Mouse (Mus musculus): Measurements from ENCODE around the gene Slc35b3. TPM values are rescaled to one million over a fixed set of nuclear protein-coding genes. Genes with fewer than 3 reads are reported as not detected.

Slc35b3 gene
- total RNA-seq (2021), result 1 to 10 TPM; 3.6 to 4.1 TPM
- long read RNA-seq, experiment 1, partial matches to known transcripts, result 0 of 1 reads
- long read RNA-seq, experiment 1, other reads (novel, unspliced or antisense), result 0 of 1 reads
- long read RNA-seq, experiment 2, result 0 reads

GRCm38 (mm10) chr13:38960063-38961050 lies at the start of gene Slc35b3:
Gene Slc35b3 (minus strand): TSS chr13:38960875.
- peak; percentile 88 to 90 for DNase-seq

- no peak for DNase-seq
Measured at GRCm38 (mm10) chr13:39010280-39010679, 49.6 kb upstream of the Slc35b3 start.

- DNase-seq, result no peak
Measured at GRCm38 (mm10) chr13:39003101-39003762, 42.6 kb upstream of the Slc35b3 start.

GRCm38 (mm10) chr13:39002424-39002823 lies 41.7 kb upstream of the Slc35b3 start:
- DNase-seq, result no peak

- peak; percentile 1 to 5 for DNase-seq
Measured at GRCm38 (mm10) chr13:39001434-39001833, 40.8 kb upstream of the Slc35b3 start.

GRCm38 (mm10) chr13:38998958-38999357 lies 38.3 kb upstream of the Slc35b3 start:
- no peak for DNase-seq

GRCm38 (mm10) chr13:38992529-38992928 lies 31.9 kb upstream of the Slc35b3 start:
- peak in 1 of 2 experiments; percentile 39 for DNase-seq

GRCm38 (mm10) chr13:38983751-38984150 lies 23.1 kb upstream of the Slc35b3 start:
- DNase-seq, result no peak

GRCm38 (mm10) chr13:38980900-38981299 lies 20.2 kb upstream of the Slc35b3 start:
- DNase-seq, result no peak

GRCm38 (mm10) chr13:38976978-38977377 lies 16.3 kb upstream of the Slc35b3 start:
- DNase-seq, result no peak

- no peak for DNase-seq
Measured at GRCm38 (mm10) chr13:38975853-38976252, 15.2 kb upstream of the Slc35b3 start.

- DNase-seq, result no peak
Measured at GRCm38 (mm10) chr13:38972602-38973001, 11.9 kb upstream of the Slc35b3 start.

- DNase-seq, result no peak
Measured at GRCm38 (mm10) chr13:38971047-38971446, 10.4 kb upstream of the Slc35b3 start.

GRCm38 (mm10) chr13:38967518-38967917 lies 6.8 kb upstream of the Slc35b3 start:
- DNase-seq, result no peak

- no peak for DNase-seq
Measured at GRCm38 (mm10) chr13:38966922-38967448, 6.3 kb upstream of the Slc35b3 start.

GRCm38 (mm10) chr13:38962771-38963170 lies 2.1 kb upstream of the Slc35b3 start:
- no peak for DNase-seq

GRCm38 (mm10) chr13:38958037-38958436 lies 2.6 kb downstream of the Slc35b3 start:
- DNase-seq, result no peak

GRCm38 (mm10) chr13:38946296-38947012 lies 14.2 kb downstream of the Slc35b3 start:
- DNase-seq, result no peak

- DNase-seq, result peak in 1 of 2 experiments; percentile 40
Measured at GRCm38 (mm10) chr13:38945767-38946166, 14.9 kb downstream of the Slc35b3 start.

GRCm38 (mm10) chr13:38944951-38945350 lies 15.7 kb downstream of the Slc35b3 start:
- no peak for DNase-seq

- no peak for DNase-seq
Measured at GRCm38 (mm10) chr13:38941786-38942185, 18.9 kb downstream of the Slc35b3 start.

GRCm38 (mm10) chr13:38941280-38941679 lies 19.4 kb downstream of the Slc35b3 start:
- DNase-seq, result no peak

Measured in heart, adult 18-20 months (tissue).